Mouse (Mus musculus) heart, embryonic 16.5 days (tissue): ENCODE measurements around the gene Gm20388. TPM values are rescaled to one million over a fixed set of nuclear protein-coding genes. Genes with fewer than 3 reads are reported as not detected.
A peak's percentile ranks its signal among the peaks of the same experiment; 100 is the strongest.

Experiments
- ATAC-seq: fragments of 200-750 bp; cut with Nextera tagmentation; replicated peaks from 2 replicates; pipeline ENCODE4 v1.8.0; 2017; ENCODE audit warnings: moderate number of reproducible peaks; ENCODE audit not compliant: insufficient read depth, low FRiP score; ENCODE audit errors: extremely low read depth
- H3K27ac ChIP-seq: fragments of 300-500 bp; sonication (generic); 2 replicates; pipeline ENCODE4 v1.5.1; 2014; ENCODE audit warnings: mild to moderate bottlenecking, low read length, control low read depth, moderate library complexity
- H3K27me3 ChIP-seq: fragments of 300-500 bp; sonication (generic); 2 replicates; pipeline ENCODE4 v1.6.1; 2014; ENCODE audit warnings: low read length, mixed read lengths; ENCODE audit not compliant: control insufficient read depth, insufficient read depth
- H3K36me3 ChIP-seq: fragments of 300-500 bp; sonication (generic); 2 replicates; pipeline ENCODE4 v1.6.1; 2014; ENCODE audit not compliant: control insufficient read depth, insufficient read depth
- H3K4me1 ChIP-seq: fragments of 300-500 bp; sonication (generic); 2 replicates; pipeline ENCODE4 v1.6.1; 2014; ENCODE audit warnings: low read length, mixed read lengths; ENCODE audit not compliant: control insufficient read depth, insufficient read depth
- H3K4me2 ChIP-seq: fragments of 300-500 bp; sonication (generic); 2 replicates; pipeline ENCODE4 v1.6.1; 2014; ENCODE audit warnings: low read depth, mild to moderate bottlenecking, control low read depth, low read length
- H3K4me3 ChIP-seq: fragments of 300-500 bp; sonication (generic); 2 replicates; pipeline ENCODE4 v1.5.1; 2014; ENCODE audit warnings: mild to moderate bottlenecking, control low read depth, low read length
- H3K9ac ChIP-seq: fragments of 300-500 bp; sonication (generic); 2 replicates; pipeline ENCODE4 v1.6.1; 2014; ENCODE audit warnings: low read length, control low read depth
- H3K9me3 ChIP-seq: fragments of 300-500 bp; sonication (generic); replicated peaks from 2 replicates; pipeline ENCODE4 v1.6.1; 2016; ENCODE audit warnings: low read length; ENCODE audit not compliant: control insufficient read depth
- WGBS: fragments of 180-500 bp; shearing (Covaris S2); extraction: QIAGEN DNeasy Blood & Tissue Kit; methylation state at CpG from one replicate; pipeline ENCODE4 v1.1.7; 2014; 5-methylcytosine and 5-hydroxymethylcytosine counted together
- polyA plus RNA-seq: library from polyadenylated mRNA; unstranded; fragments of >200 nt; fragmentation: Nextera tagmentation; extraction: Ambion mirVana; gene quantifications from 2 replicates; pipeline ENCODE4 v1.2.1, GENCODE M21; 2015

The Gm20388 gene
- polyA plus RNA-seq, 1 experiment from 2014 or later, result 4.5 TPM

GRCm38 (mm10) chr8:121651308-121651873, 1740.8 kb downstream of the Gm20388 start:
- Histone ChIP-seq H3K9ac (peak overlapping the region; percentile 83), H3K27me3 (no peaks in the 10 kb centered on the region), H3K27ac (peak overlapping the region; percentile 61; the same call in 1 of the 2 replicates), H3K36me3 (no peaks in the 10 kb centered on the region; the same call in 1 of the 2 replicates), H3K4me3 (peak overlapping the region; percentile 83), H3K9me3 (no peaks in the 10 kb centered on the region), H3K4me1 (peaks cover 43% of the 10 kb centered on the region), H3K4me2 (peak overlapping the region; percentile 94)
- WGBS, result 13% methylated on average over 47 of the region's 47 CpGs
- ATAC-seq, result no peak

- Histone ChIP-seq H3K4me1 (peaks cover 41% of the 10 kb centered on the region), H3K27ac (peak overlapping the region; percentile 61; the same call in 1 of the 2 replicates), H3K4me2 (peak overlapping the region; percentile 94), H3K9ac (peak overlapping the region; percentile 83), H3K36me3 (no peaks in the 10 kb centered on the region; the same call in 1 of the 2 replicates), H3K27me3 (no peaks in the 10 kb centered on the region), H3K9me3 (no peaks in the 10 kb centered on the region), H3K4me3 (peak overlapping the region; percentile 83)
- no peak for ATAC-seq
- under 1% methylated on average over 56 of the region's 56 CpGs for WGBS
These were observed 1741.3 kb downstream of the Gm20388 start for GRCm38 (mm10) chr8:121651874-121652361.

GRCm38 (mm10) chr8:121652774-121653323, 1742.2 kb downstream of the Gm20388 start, which contains the start of gene Zcchc14:
Gene Zcchc14 (minus strand): TSS chr8:121652901.
- peak; percentile 98 for ATAC-seq
- WGBS, result under 1% methylated on average over 58 of the region's 67 CpGs
- H3K4me1 ChIP-seq, result peaks cover 32% of the 10 kb centered on the region

GRCm38 (mm10) chr8:121653340-121654019, 1742.8 kb downstream of the Gm20388 start:
- peak overlapping the region; percentile 90 for H3K27ac ChIP-seq
- H3K9me3 ChIP-seq, result no peaks in the 10 kb centered on the region
- peak overlapping the region; percentile 98 for H3K4me2 ChIP-seq
- H3K4me1 ChIP-seq, result peaks cover 32% of the 10 kb centered on the region
- ATAC-seq, result peak; percentile 23
- no peaks in the 10 kb centered on the region; the same call in 1 of the 2 replicates for H3K36me3 ChIP-seq
- peak overlapping the region; percentile 81 for H3K4me3 ChIP-seq
- H3K9ac ChIP-seq, result peak overlapping the region; percentile 82
- no peaks in the 10 kb centered on the region for H3K27me3 ChIP-seq
- 1% methylated on average over 31 of the region's 31 CpGs for WGBS

More at GRCm38 (mm10) chr8:121652774-121653323, 1742.2 kb downstream of the Gm20388 start, which contains the start of gene Zcchc14:
- peak within 1 kb of the TSS; percentile 83 for H3K4me3 ChIP-seq
- no peaks in the 10 kb centered on the region; the same call in 1 of the 2 replicates for H3K36me3 ChIP-seq
- H3K27me3 ChIP-seq, result no peaks in the 10 kb centered on the region
- peak within 1 kb of the TSS; percentile 83 for H3K9ac ChIP-seq
- peak within 1 kb of the TSS; percentile 98 for H3K4me2 ChIP-seq
- H3K9me3 ChIP-seq, result no peaks in the 10 kb centered on the region
- peak within 1 kb of the TSS; percentile 90 for H3K27ac ChIP-seq

- Histone ChIP-seq H3K27ac (no peak overlapping the region), H3K9me3 (no peaks in the 10 kb centered on the region), H3K27me3 (no peaks in the 10 kb centered on the region), H3K4me2 (peak overlapping the region; percentile 98), H3K4me3 (peak overlapping the region; percentile 81), H3K4me1 (peaks cover 26% of the 10 kb centered on the region), H3K36me3 (no peaks in the 10 kb centered on the region; the same call in 1 of the 2 replicates), H3K9ac (peak overlapping the region; percentile 82)
- WGBS, result 84% methylated on average over 4 of the region's 4 CpGs
- no peak for ATAC-seq
These were observed 1743.5 kb downstream of the Gm20388 start for GRCm38 (mm10) chr8:121654131-121654530.

GRCm38 (mm10) chr8:121654966-121655494, 1744.4 kb downstream of the Gm20388 start:
- H3K4me3 ChIP-seq, result no peak overlapping the region
- no peaks in the 10 kb centered on the region for H3K36me3 ChIP-seq
- no peak overlapping the region for H3K27ac ChIP-seq
- ATAC-seq, result no peak
- H3K9me3 ChIP-seq, result no peaks in the 10 kb centered on the region
- no peaks in the 10 kb centered on the region for H3K27me3 ChIP-seq
- 85% methylated on average over 14 of the region's 14 CpGs for WGBS
- no peak overlapping the region for H3K9ac ChIP-seq
- no peak overlapping the region for H3K4me2 ChIP-seq
- peaks cover 18% of the 10 kb centered on the region for H3K4me1 ChIP-seq

- no peak overlapping the region for H3K9ac ChIP-seq
These were observed 1750.0 kb downstream of the Gm20388 start for GRCm38 (mm10) chr8:121660602-121661001.

GRCm38 (mm10) chr8:121661631-121662357, 1751.2 kb downstream of the Gm20388 start:
- ATAC-seq, result no peak
- WGBS, result 56% methylated on average over 18 of the region's 18 CpGs
- H3K27me3 ChIP-seq, result no peaks in the 10 kb centered on the region
- peaks cover 15% of the 10 kb centered on the region for H3K4me1 ChIP-seq
- no peak overlapping the region for H3K4me2 ChIP-seq
- no peak overlapping the region for H3K4me3 ChIP-seq
- no peaks in the 10 kb centered on the region for H3K9me3 ChIP-seq
- H3K9ac ChIP-seq, result no peak overlapping the region
- H3K27ac ChIP-seq, result no peak overlapping the region
- H3K36me3 ChIP-seq, result no peaks in the 10 kb centered on the region

More at GRCm38 (mm10) chr8:121660602-121661001, 1750.0 kb downstream of the Gm20388 start:
- Histone ChIP-seq H3K4me2 (no peak overlapping the region), H3K4me3 (no peak overlapping the region), H3K4me1 (peaks cover 13% of the 10 kb centered on the region), H3K27me3 (no peaks in the 10 kb centered on the region), H3K36me3 (no peaks in the 10 kb centered on the region), H3K9me3 (no peaks in the 10 kb centered on the region), H3K27ac (no peak overlapping the region)
- ATAC-seq, result no peak
- WGBS, result 67% methylated on average over 15 of the region's 15 CpGs
